Mouse (Mus musculus) forebrain, embryonic 13.5 days (tissue): Measurements from ENCODE around the gene Poldip2. TPM values are rescaled to one million over a fixed set of nuclear protein-coding genes. Genes with fewer than 3 reads are reported as not detected.
"Not testable (repeated sequence)": the region's sequence is repeated elsewhere in the genome, so short reads cannot be mapped to it uniquely, and the experiment has no call there.

Experiments
- ATAC-seq: fragments of 200-750 bp; cut with Nextera tagmentation; 2 replicates; pipeline ENCODE4 v1.8.0; 2017
- H3K27ac ChIP-seq: fragments of 300-500 bp; sonication (generic); 2 replicates; pipeline ENCODE4 v1.5.1; 2015; ENCODE audit warnings: inconsistent platforms, mild to moderate bottlenecking, moderate library complexity
- H3K27me3 ChIP-seq: fragments of 300-500 bp; sonication (generic); 2 replicates; pipeline ENCODE4 v1.6.1; 2015; ENCODE audit warnings: mild to moderate bottlenecking, inconsistent platforms
- H3K36me3 ChIP-seq: fragments of 300-500 bp; sonication (generic); 2 replicates; pipeline ENCODE4 v1.6.1; 2015; ENCODE audit warnings: mild to moderate bottlenecking, inconsistent platforms; ENCODE audit not compliant: poor library complexity, severe bottlenecking
- H3K4me1 ChIP-seq: fragments of 300-500 bp; sonication (generic); 2 replicates; pipeline ENCODE4 v1.6.1; 2015; ENCODE audit warnings: inconsistent platforms
- H3K4me2 ChIP-seq: fragments of 300-500 bp; sonication (generic); 2 replicates; pipeline ENCODE4 v1.6.1; 2015; ENCODE audit warnings: inconsistent platforms, mild to moderate bottlenecking, moderate library complexity
- H3K4me3 ChIP-seq: fragments of 300-500 bp; sonication (generic); 2 replicates; pipeline ENCODE4 v1.5.1; 2015; ENCODE audit warnings: mild to moderate bottlenecking, inconsistent platforms
- H3K9ac ChIP-seq: fragments of 300-500 bp; sonication (generic); 2 replicates; pipeline ENCODE4 v1.6.1; 2015; ENCODE audit warnings: mild to moderate bottlenecking, inconsistent platforms
- H3K9me3 ChIP-seq: fragments of 300-500 bp; sonication (generic); replicated peaks from 2 replicates; pipeline ENCODE4 v1.6.1; 2016; ENCODE audit warnings: inconsistent platforms
- whole genome bisulfite sequencing: fragments of 180-500 bp; shearing (Covaris S2); methylation state at CpG from one replicate; pipeline ENCODE4 v1.1.7; 2015; 5-methylcytosine and 5-hydroxymethylcytosine counted together
- polyA plus RNA-seq: library from polyadenylated mRNA; unstranded; fragments of >200 nt; fragmentation: Nextera tagmentation; extraction: Ambion mirVana; gene quantifications from 2 replicates; pipeline ENCODE4 v1.2.1, GENCODE M21; 2015

The Poldip2 gene
- polyA plus RNA-seq, 1 experiment from 2014 or later, result 170 TPM

DNA sequence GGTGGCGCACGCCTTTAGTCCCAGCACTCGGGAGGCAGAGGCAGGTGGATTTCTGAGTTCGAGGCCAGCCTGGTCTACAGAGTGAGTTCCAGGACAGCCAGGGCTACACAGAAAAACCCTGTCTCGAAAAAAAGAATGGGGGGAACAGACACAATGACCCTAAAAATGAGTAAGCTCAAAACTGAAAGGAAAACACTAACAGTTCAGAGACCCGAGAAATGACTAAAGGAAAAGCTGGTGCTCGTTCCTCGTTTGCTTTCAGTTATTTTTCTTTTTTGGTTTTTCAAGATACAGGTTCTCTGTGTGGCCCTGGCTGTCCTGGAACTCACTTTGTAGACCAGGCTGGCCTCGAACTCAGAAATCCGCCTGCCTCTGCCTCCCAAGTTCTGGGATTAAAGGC is 19.5 kb downstream of the Poldip2 start:
- not testable (repeated sequence) for H3K9ac ChIP-seq, H3K4me3 ChIP-seq, H3K4me2 ChIP-seq, ATAC-seq, H3K27ac ChIP-seq, H3K27me3 ChIP-seq, H3K9me3 ChIP-seq
- Histone ChIP-seq H3K36me3 (peaks cover 44% of the 10 kb centered on the region), H3K4me1 (peaks cover 15% of the 10 kb centered on the region)
- WGBS, result 96% methylated on average over 10 of the region's 10 CpGs

DNA sequence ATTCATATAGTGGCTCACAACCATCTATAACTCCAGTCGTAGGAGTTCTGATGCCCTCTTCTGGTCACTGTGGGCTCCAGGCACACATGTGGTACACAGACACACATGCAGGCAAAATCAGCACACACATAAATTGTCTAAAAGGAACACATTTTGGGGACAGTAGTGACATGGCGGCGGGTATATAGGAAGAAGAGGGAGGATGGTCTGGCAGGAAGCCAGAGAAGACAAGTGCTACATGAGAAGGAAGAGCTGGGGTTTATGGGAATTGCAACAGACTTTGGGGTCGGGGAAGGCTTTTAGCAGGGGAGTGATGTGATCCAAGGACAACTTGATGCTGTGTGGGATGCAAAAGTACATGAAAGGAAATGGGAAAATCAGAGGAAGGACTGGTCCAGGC is 22.5 kb downstream of the Poldip2 start:
- Histone ChIP-seq H3K4me1 (peaks cover 29% of the 10 kb centered on the region), H3K9ac (peak overlapping the region; percentile 77; the same call in 1 of the 2 replicates), H3K36me3 (peaks cover 25% of the 10 kb centered on the region), H3K27ac (no peak overlapping the region), H3K4me2 (peak overlapping the region; percentile 80), H3K27me3 (no peaks in the 10 kb centered on the region), H3K9me3 (no peaks in the 10 kb centered on the region), H3K4me3 (peak overlapping the region; percentile 67)
- no peak for ATAC-seq
- WGBS, result 94% methylated on average over 4 of the region's 4 CpGs

DNA sequence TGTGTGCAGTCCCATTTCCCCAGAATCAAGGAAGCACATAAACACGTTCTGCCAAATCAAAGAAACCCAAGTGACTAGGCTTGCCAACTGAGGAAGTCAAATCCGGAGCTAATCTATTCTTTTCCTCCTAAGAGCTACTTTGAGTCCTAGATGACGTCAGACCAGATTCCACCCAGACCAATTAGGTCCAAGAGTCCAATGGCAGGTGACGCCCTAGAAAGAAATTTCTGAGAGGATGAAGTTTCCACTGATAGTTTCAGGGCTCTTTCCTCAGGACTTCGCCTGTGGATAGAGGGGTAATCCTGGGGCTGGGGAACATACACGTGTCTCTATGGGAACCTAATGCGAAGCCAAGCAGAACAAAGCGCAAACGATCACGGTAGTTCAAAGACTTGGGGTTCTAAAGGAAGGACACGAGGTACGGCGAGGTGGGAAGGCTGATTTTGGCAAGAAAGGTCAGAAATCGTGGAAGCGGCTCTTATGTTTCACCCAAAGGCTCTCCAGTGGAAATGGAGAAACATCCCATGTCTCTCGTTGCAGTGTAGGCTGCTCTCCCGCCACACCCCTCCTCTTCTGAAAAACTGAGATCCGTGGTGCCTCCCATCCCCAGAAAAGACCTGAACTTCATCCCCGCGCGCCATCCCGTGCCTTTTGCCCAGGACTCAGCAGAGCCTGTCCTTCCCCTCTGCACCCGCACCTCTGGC is 23.5 kb downstream of the Poldip2 start:
- Histone ChIP-seq H3K27ac (peak overlapping the region; percentile 88), H3K9ac (peak overlapping the region; percentile 77), H3K4me1 (peaks cover 29% of the 10 kb centered on the region), H3K9me3 (no peaks in the 10 kb centered on the region), H3K27me3 (no peaks in the 10 kb centered on the region), H3K4me3 (peak overlapping the region; percentile 67), H3K36me3 (peaks cover 28% of the 10 kb centered on the region), H3K4me2 (peak overlapping the region; percentile 80)
- under 1% methylated on average over 23 of the region's 23 CpGs for WGBS
- peak; percentile 5; the same call in 1 of the 2 replicates for ATAC-seq

DNA sequence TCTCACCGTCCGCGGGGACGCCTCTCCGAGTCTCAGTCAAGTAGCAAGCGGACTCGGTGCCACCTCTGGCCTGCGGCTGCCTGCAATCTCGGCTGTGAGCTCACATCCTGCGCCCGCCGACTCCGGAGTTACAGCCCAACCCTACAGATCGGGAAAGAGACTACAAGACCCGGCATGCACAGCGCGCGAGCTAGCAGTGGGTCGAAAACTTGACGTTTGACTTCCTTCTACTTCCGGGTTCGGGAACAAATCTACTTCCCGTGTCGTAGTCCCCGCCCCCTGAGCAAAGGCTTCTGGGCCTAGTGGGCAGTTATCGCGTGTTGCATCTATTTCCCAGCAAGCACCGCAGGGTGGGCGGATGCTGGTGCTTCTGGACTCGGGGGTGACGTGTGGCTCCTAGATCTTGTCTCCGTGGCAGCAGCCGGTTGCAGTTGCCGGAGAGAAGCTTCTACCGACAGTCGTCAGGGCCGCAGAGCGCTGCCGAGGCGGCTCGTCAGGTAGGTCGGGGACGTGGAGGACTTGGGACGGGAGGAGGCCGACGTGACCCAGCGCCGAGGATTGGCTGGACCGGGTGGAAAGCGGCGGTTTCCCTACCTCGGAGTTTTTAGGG is 24.2 kb downstream of the Poldip2 start, which contains the start of the genes Tnfaip1 and Ift20:
Gene Tnfaip1 (minus strand): TSS at position 253 of the 610 bp plus-strand sequence.
Gene Ift20 (plus strand): TSS at position 282 of the 610 bp plus-strand sequence.
- Histone ChIP-seq H3K9me3 (no peaks in the 10 kb centered on the region), H3K4me2 (peak within 1 kb of the TSS; percentile 80), H3K27me3 (no peaks in the 10 kb centered on the region), H3K4me1 (peaks cover 29% of the 10 kb centered on the region), H3K4me3 (peak within 1 kb of the TSS; percentile 67), H3K36me3 (peaks cover 34% of the 10 kb centered on the region), H3K9ac (peak within 1 kb of the TSS; percentile 81), H3K27ac (peak within 1 kb of the TSS; percentile 88)
- under 1% methylated on average over 52 of the region's 52 CpGs for WGBS
- ATAC-seq, result peak; percentile 98

DNA sequence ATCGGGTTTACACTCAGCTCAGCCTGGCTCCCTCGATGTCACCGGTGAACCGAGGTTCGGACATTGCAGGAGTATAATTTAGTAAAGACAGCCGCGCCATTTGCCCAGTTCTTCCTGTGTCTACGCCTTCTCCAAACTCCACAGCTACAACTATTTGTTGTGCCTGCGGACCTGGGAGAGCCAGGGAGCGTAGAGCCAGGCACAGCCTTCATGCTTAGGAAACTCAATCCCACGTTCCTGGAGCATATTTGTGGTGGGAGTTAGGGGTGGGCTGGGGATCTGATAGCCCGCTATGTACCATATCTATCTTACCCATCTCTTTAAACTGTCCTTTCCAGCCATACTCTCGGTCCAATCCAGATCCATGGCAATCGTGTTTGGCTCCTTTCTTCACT is 24.7 kb downstream of the Poldip2 start:
- peaks cover 38% of the 10 kb centered on the region for H3K36me3 ChIP-seq
- ATAC-seq, result 0 out of 2 replicates have a peak, but pooled peaks have one; percentile 5
- WGBS, result 5% methylated on average over 14 of the region's 14 CpGs
- H3K27ac ChIP-seq, result peak overlapping the region; percentile 74
- H3K9me3 ChIP-seq, result no peaks in the 10 kb centered on the region
- peak overlapping the region; percentile 67 for H3K4me3 ChIP-seq
- peak overlapping the region; percentile 80 for H3K4me2 ChIP-seq
- peak overlapping the region; percentile 81 for H3K9ac ChIP-seq
- H3K27me3 ChIP-seq, result no peaks in the 10 kb centered on the region
- peaks cover 29% of the 10 kb centered on the region for H3K4me1 ChIP-seq

DNA sequence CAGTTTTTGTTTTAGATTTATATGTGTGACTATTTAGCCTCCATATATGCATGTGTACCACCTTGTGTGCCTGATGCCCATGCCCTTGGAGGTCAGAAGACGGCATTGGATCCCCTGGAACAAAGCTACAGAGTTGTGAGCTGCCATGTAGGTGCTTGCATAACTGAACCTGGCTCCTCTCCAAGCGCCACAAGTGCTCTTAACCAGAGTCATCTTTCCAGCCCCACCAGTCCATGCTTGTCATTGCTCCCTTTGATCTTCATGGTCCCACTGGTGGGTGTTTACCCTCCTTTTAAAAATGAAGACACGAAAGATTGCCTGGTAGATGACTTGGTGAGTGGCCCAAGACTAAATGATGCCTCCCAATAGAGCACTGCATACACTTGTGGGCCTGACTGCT is 28.4 kb downstream of the Poldip2 start:
- no peak for ATAC-seq
- Histone ChIP-seq H3K27me3 (no peaks in the 10 kb centered on the region), H3K4me1 (peaks cover 16% of the 10 kb centered on the region), H3K9ac (no peak overlapping the region), H3K27ac (no peak overlapping the region), H3K4me2 (no peak overlapping the region), H3K36me3 (peaks cover 52% of the 10 kb centered on the region), H3K9me3 (no peaks in the 10 kb centered on the region), H3K4me3 (no peak overlapping the region)
- 88% methylated on average over 3 of the region's 3 CpGs for WGBS

DNA sequence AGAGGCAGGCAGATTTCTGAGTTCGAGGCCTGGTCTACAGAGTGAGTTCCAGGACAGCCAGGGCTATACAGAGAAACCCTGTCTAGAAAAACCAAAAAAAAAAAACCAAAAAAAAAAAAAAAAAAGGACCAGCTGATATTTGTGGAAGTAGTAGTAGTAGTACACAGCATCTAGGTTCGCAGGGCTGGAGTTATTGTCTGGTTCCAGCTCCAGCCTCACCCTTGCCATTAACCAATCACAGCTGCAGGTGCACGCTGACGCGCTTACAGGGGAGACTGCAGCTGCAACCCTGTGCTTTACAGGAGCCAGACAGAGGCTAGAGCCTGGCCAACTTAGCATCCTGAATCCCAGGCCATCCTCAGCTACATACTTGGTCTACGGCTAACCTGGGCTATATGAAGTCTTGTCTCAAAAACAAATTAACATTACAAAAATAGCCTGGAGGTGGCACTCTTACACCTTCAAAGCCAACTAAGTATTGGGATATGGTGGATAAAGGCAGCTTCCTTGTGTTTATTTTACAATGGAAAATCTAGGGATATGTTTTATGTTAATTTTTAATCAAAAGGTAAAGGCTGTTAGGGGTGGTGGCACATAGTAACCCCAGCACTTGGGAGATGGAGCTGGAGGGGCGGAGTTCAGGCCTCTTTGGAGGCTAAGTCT is 32.6 kb downstream of the Poldip2 start:
- Histone ChIP-seq H3K9me3 (no peaks in the 10 kb centered on the region), H3K9ac (no peak overlapping the region), H3K27ac (no peak overlapping the region), H3K4me2 (no peak overlapping the region), H3K36me3 (peaks cover 40% of the 10 kb centered on the region), H3K4me3 (no peak overlapping the region), H3K27me3 (no peaks in the 10 kb centered on the region), H3K4me1 (peaks cover 18% of the 10 kb centered on the region)
- WGBS, result 94% methylated on average over 7 of the region's 7 CpGs
- no peak for ATAC-seq

DNA sequence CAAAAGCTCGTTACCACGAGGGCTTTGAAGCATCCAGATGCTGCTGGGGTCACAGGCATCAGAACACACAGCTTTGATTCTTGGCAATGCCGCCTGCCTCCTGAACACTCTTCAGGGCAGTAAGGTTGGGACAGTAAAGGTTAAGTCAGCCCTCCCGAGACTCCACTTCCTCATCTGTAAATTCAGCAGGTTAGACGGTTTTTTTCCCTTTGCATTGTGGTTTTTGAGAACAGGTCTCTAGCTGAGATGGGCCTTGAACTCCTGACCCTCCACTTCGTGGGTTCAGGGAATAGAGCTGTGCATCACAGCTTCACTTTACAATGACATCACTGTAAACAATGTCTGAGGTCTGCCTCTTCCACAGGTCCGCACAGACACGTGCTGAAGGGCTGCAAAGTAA is 33.2 kb downstream of the Poldip2 start:
- H3K36me3 ChIP-seq, result peaks cover 34% of the 10 kb centered on the region
- no peak overlapping the region for H3K9ac ChIP-seq
- H3K9me3 ChIP-seq, result no peaks in the 10 kb centered on the region
- H3K4me3 ChIP-seq, result no peak overlapping the region
- no peak for ATAC-seq
- no peak overlapping the region for H3K4me2 ChIP-seq
- no peak overlapping the region for H3K27ac ChIP-seq
- peaks cover 24% of the 10 kb centered on the region for H3K4me1 ChIP-seq
- H3K27me3 ChIP-seq, result no peaks in the 10 kb centered on the region
- WGBS, result 64% methylated on average over 8 of the region's 8 CpGs

DNA sequence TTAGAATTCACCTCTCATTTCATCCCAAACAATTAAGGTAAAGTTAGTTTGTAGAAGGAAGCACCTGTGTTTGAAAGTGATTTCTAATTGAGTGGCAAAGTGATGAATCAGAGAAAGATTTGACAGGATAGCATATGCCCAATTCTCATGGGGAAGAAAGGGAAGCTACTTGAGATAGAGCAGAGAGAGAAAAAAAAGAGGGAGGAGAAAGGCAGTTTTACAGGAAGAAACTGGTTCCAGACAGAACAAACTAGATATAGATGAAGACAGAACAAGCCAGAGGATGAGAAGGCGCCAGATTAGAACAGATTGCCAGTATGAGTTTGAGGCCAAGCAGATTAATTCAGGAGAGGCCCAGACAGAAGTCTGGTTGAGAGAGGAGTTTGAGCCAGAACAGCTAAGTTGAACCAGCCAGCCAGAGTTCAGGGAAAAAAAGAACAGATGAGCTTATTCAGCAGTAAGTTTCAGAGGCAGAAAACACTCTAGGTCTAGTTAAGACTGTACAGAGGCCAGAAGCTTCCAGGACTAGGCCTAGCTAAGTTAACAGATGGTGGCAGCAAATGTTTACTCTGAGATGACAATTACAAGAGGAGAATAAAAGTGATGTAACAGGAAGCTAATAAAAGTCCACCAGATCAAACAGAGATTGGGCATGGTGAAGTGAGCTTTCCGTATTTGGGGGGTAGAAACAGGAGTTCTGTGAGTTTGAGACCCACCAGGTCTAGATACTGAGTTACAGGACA is 35.9 kb downstream of the Poldip2 start:
- no peaks in the 10 kb centered on the region for H3K27me3 ChIP-seq
- ATAC-seq, result no peak
- H3K9me3 ChIP-seq, result no peaks in the 10 kb centered on the region
- peaks cover 9% of the 10 kb centered on the region for H3K36me3 ChIP-seq
- peaks cover 27% of the 10 kb centered on the region for H3K4me1 ChIP-seq
- 89% methylated on average over 2 of the region's 2 CpGs for WGBS
- no peak overlapping the region; the same call in 1 of the 2 replicates for H3K27ac ChIP-seq
- peak overlapping the region; percentile 80; the same call in 1 of the 2 replicates for H3K4me2 ChIP-seq
- H3K9ac ChIP-seq, result no peak overlapping the region
- H3K4me3 ChIP-seq, result no peak overlapping the region

DNA sequence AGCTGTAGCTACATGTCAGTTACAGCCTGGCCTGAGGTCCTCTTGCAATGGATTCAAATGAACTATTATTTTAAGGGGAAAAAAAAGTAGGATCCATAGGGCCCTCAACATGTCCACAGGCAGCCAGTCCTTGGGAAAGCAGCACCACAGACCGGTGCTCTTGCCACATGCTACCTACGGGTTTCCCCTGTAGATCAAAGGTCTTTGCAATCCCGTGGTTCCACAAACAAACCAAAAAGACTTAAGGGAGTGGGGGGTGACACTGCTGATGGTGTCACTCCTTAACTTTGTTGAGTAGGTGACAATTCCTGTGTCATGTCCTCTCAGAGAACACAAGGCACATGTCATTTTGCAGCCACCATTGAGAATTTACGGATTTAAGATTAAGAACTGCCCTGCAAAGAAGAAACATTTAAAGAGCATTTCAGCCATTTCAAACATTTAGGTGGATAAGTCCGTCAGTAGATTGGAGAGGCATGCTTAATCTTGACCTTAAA is 37.5 kb downstream of the Poldip2 start:
- 14% methylated on average over 5 of the region's 5 CpGs for WGBS
- Histone ChIP-seq H3K4me1 (peaks cover 27% of the 10 kb centered on the region), H3K4me2 (peak overlapping the region; percentile 80), H3K27me3 (no peaks in the 10 kb centered on the region), H3K36me3 (0 out of 2 replicates have a peak, but pooled peaks cover 5% of the 10 kb centered on the region), H3K27ac (no peak overlapping the region), H3K9me3 (no peaks in the 10 kb centered on the region), H3K4me3 (peak overlapping the region; percentile 62), H3K9ac (peak overlapping the region; percentile 77)
- no peak for ATAC-seq

DNA sequence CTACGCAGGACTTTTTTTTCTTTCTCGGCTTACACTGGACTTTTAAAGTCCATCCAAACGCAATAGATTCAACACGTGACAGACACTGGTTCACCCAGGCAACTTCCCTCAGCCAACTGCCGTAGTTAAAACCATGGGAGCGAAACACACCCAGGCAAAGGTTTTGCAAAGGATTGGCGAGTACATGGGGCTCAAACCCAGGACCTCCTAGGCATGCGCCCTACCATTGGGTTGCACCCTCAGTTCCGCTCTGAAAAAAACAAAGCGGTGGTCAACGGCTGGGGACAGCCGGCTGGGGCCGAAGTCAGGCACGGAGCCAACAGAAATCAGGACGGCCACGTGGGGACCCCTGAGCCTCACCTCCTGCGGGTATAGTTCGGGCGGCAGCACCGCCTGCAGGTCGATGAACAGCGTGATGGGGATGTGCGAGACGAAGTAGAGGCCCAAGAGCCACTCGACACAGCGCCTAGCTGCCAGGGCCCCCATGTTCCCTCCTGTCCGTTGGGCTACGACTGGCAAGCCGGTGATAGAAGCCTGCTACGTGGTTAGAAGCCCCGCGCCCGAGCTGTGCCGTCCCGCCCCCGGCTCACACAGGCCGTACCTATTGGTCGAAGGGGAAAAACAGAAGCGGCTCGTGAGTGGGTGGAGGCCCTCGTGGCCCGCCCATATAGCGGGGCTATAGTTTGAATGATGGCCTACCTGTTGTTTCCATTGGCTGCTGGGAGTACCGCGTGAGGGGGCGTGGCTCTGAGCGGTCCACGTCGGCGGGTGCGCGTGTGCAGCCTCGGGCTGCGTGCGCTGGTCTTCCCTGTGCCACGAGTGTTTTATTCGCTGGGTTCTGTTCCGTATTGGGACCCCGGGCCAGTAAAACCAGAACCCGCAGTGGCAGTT is 38.4 kb downstream of the Poldip2 start, which contains the start of gene Tmem97:
Gene Tmem97 (minus strand): TSS at position 610 of the 891 bp plus-strand sequence.
- H3K4me2 ChIP-seq, result peak within 1 kb of the TSS; percentile 80
- under 1% methylated on average over 60 of the region's 60 CpGs for WGBS
- H3K4me3 ChIP-seq, result peak within 1 kb of the TSS; percentile 62
- H3K27me3 ChIP-seq, result no peaks in the 10 kb centered on the region
- no peaks in the 10 kb centered on the region for H3K9me3 ChIP-seq
- peak within 1 kb of the TSS; percentile 81 for H3K27ac ChIP-seq
- 0 out of 2 replicates have a peak, but pooled peaks cover 5% of the 10 kb centered on the region for H3K36me3 ChIP-seq
- peaks cover 27% of the 10 kb centered on the region for H3K4me1 ChIP-seq
- peak; percentile 100 for ATAC-seq
- H3K9ac ChIP-seq, result peak within 1 kb of the TSS; percentile 77
